Mouse (Mus musculus) cerebellum, adult 2 months (tissue): Measurements from ENCODE around the gene Cfap161. TPM values are rescaled to one million over a fixed set of nuclear protein-coding genes. Genes with fewer than 3 reads are reported as not detected.
A peak's percentile ranks its signal among the peaks of the same experiment; 100 is the strongest.

Experiments used
- DNase-seq, 2 experiments: peaks; one replicate each; pipeline ENCODE4 v3.0.0; 2021
- H3K27ac ChIP-seq: fragments of 200-500 bp; 2 replicates; pipeline ENCODE4 v1.5.1; 2012; ENCODE audit warnings: low read length, control low read depth, inconsistent platforms; ENCODE audit not compliant: insufficient read depth
- H3K27me3 ChIP-seq: fragments of 200-500 bp; 2 replicates; pipeline ENCODE4 v1.6.1; 2012; ENCODE audit warnings: inconsistent platforms, mild to moderate bottlenecking, low read length, moderate library complexity; ENCODE audit not compliant: control insufficient read depth, insufficient read depth
- H3K4me1 ChIP-seq: fragments of 200-500 bp; 2 replicates; pipeline ENCODE4 v1.6.1; 2011; ENCODE audit warnings: low read length; ENCODE audit not compliant: control insufficient read depth, insufficient read depth
- H3K4me3 ChIP-seq: fragments of 200-500 bp; replicated peaks from 2 replicates; pipeline ENCODE3; 2011; ENCODE audit warnings: mild to moderate bottlenecking, low read depth, low read length, control low read depth; ENCODE audit not compliant: insufficient read depth
- CTCF ChIP-seq: fragments of 200-500 bp; IDR thresholded peaks from 2 replicates; pipeline ENCODE4 v1.5.1; 2011; ENCODE audit warnings: low read depth, mild to moderate bottlenecking, control low read depth, low read length, moderate library complexity, borderline replicate concordance; ENCODE audit not compliant: insufficient read depth
- POLR2A ChIP-seq: fragments of 200-500 bp; IDR thresholded peaks from 2 replicates; pipeline ENCODE4 v1.6.1; 2011; ENCODE audit warnings: low read length, control low read depth, borderline replicate concordance; ENCODE audit not compliant: insufficient read depth
- WGBS: fragments of 180-500 bp; shearing (Covaris S2); methylation state at CpG from one replicate; pipeline ENCODE4 v1.1.7; 2018; 5-methylcytosine and 5-hydroxymethylcytosine counted together
- polyA plus RNA-seq: library from polyadenylated mRNA; depleted of rRNA; stranded (reverse); fragments of >200 nt; gene quantifications from 2 replicates; pipeline ENCODE4 v1.2.3, GENCODE M21; 2012

The Cfap161 gene
- polyA plus RNA-seq, 1 experiment, result 1.7 TPM

GRCm38 (mm10) chr7:83738623-83739462 is 55.8 kb downstream of the Cfap161 start:
- no peaks in the 10 kb centered on the region for H3K27me3 ChIP-seq
- no peak overlapping the region for H3K27ac ChIP-seq
- H3K4me1 ChIP-seq, result peaks cover 15% of the 10 kb centered on the region; the same call in 1 of the 2 replicates
- DNase-seq, result no peak
- no peak for TF ChIP-seq POLR2A
- TF ChIP-seq CTCF, result no peak
- WGBS, result 82% methylated on average over 10 of the region's 10 CpGs
- no peak overlapping the region for H3K4me3 ChIP-seq

DNA sequence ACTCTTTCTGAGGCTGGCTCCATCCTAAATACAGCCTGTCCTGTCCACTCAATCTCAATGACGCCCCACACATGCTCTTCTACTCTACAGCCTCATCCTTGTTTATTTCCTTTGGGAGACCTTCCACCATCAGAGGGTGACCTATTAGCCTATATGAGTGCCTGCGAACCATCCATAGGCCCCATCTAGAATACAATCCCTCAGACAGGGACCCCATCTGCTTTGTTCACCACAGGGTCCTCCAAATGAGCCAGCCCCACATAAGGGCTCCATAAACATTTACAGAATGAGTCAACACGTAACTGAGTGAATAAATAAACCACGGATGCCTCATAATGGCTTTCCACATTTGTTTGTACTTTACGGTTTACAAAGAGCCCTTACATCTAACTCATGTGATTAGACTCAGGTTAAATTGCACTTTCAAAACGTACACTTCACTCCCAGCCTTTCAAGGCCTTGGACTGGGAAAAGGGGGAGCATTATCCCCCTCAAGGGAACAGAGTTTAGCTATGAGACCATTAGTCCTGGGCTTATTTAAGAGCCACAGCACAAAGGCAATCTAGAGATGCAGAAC is 56.7 kb downstream of the Cfap161 start:
- TF ChIP-seq POLR2A, result no peak
- TF ChIP-seq CTCF, result no peak
- 92% methylated on average over 6 of the region's 6 CpGs for WGBS
- Histone ChIP-seq H3K4me1 (peaks cover 15% of the 10 kb centered on the region; the same call in 1 of the 2 replicates), H3K4me3 (no peak overlapping the region), H3K27ac (no peak overlapping the region), H3K27me3 (no peaks in the 10 kb centered on the region)
- no peak for DNase-seq

DNA sequence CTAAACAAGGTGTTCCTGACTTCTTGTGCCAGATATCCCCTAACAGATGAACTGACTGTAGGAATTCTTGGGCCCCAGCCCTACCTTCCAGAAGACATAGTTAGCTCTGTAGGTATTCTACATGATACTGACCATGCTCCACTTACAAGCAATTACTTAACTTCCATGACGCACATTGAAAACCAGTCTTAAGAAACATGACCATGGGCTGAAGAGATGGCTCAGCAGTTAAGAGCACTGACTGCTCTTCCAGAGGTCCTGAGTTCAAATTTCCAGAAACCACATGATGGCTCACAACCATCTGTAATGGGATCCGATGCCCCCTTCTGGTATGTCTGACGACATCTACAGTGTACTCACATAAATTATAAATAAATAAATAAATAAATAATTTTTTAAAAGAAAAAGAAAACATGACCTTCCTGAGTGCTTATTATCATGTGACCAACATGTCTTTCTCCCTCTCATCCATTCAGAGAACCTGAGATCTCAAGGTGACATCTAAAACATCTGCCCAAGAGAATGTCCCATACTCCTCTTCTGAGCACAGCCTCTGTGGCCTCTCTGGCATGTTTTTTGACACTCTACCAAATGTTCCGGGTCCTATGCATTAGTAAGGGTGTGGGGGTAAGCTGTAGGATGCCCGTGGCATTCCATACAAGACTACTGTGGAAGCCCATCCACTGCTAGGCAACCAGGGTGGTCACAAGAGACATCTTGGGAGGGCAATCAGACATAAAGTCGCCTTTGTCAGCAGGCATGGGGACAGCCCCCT is 58.2 kb downstream of the Cfap161 start:
- Histone ChIP-seq H3K27me3 (no peaks in the 10 kb centered on the region), H3K4me1 (peaks cover 15% of the 10 kb centered on the region; the same call in 1 of the 2 replicates), H3K27ac (peak overlapping the region; percentile 30), H3K4me3 (no peak overlapping the region)
- WGBS, result 85% methylated on average over 6 of the region's 6 CpGs
- TF ChIP-seq CTCF (no peak), POLR2A (no peak)
- DNase-seq, result no peak

GRCm38 (mm10) chr7:83735108-83735781 is 59.4 kb downstream of the Cfap161 start:
- DNase-seq, result peak; percentile 94 to 99
- Histone ChIP-seq H3K27me3 (no peaks in the 10 kb centered on the region), H3K27ac (peak overlapping the region; percentile 91), H3K4me3 (peak overlapping the region; percentile 71), H3K4me1 (peaks cover 15% of the 10 kb centered on the region; the same call in 1 of the 2 replicates)
- 14% methylated on average over 7 of the region's 7 CpGs for WGBS
- TF ChIP-seq POLR2A, result peak; percentile 95; the same call in 1 of the 2 replicates
- 0 out of 2 replicates have a peak, but pooled peaks have one; percentile 12 for TF ChIP-seq CTCF

GRCm38 (mm10) chr7:83734671-83735082 is 60.0 kb downstream of the Cfap161 start:
- TF ChIP-seq POLR2A (no peak), CTCF (no peak)
- H3K27ac ChIP-seq, result peak overlapping the region; percentile 91
- H3K4me3 ChIP-seq, result peak overlapping the region; percentile 71
- WGBS, result 13% methylated on average over 6 of the region's 6 CpGs
- H3K27me3 ChIP-seq, result no peaks in the 10 kb centered on the region
- peaks cover 12% of the 10 kb centered on the region; the same call in 1 of the 2 replicates for H3K4me1 ChIP-seq
- DNase-seq, result peak; percentile 71 to 73

GRCm38 (mm10) chr7:83734246-83734645 is 60.4 kb downstream of the Cfap161 start:
- no peak for TF ChIP-seq CTCF
- no peak for TF ChIP-seq POLR2A
- 11% methylated on average over 3 of the region's 3 CpGs for WGBS

GRCm38 (mm10) chr7:83732781-83733180 is 61.9 kb downstream of the Cfap161 start:
- DNase-seq, result no peak
- Histone ChIP-seq H3K4me1 (peaks cover 6% of the 10 kb centered on the region; the same call in 1 of the 2 replicates), H3K27me3 (no peaks in the 10 kb centered on the region), H3K27ac (peak overlapping the region; percentile 91), H3K4me3 (peak overlapping the region; percentile 81)
- WGBS, result 12% methylated on average over 3 of the region's 3 CpGs
- TF ChIP-seq CTCF (no peak), POLR2A (no peak)

More at GRCm38 (mm10) chr7:83734246-83734645, 60.4 kb downstream of the Cfap161 start:
- Histone ChIP-seq H3K4me3 (peak overlapping the region; percentile 71), H3K4me1 (peaks cover 8% of the 10 kb centered on the region; the same call in 1 of the 2 replicates), H3K27ac (peak overlapping the region; percentile 91), H3K27me3 (no peaks in the 10 kb centered on the region)
- peak in 1 of 2 experiments; percentile 46 for DNase-seq
